Mouse (Mus musculus) C3H10T1/2 (cell line): ENCODE measurements around the gene Ubxn4. TPM values are rescaled to one million over a fixed set of nuclear protein-coding genes. Genes with fewer than 3 reads are reported as not detected.

Source experiments
- polyA plus RNA-seq, 2 experiments: library from polyadenylated mRNA; unstranded; fragments of >200 nt; fragmentation: generic; extraction: Trizol; gene quantifications; one replicate each; pipeline ENCODE4 v1.2.1; 2012; ENCODE audit warnings: missing spikeins in 2 of 2

Gene Ubxn4
- 10 to 100 TPM in 1 of 2 experiments, 1 to 10 TPM in 1; 9.8 to 28.4 TPM for polyA plus RNA-seq

DNA sequence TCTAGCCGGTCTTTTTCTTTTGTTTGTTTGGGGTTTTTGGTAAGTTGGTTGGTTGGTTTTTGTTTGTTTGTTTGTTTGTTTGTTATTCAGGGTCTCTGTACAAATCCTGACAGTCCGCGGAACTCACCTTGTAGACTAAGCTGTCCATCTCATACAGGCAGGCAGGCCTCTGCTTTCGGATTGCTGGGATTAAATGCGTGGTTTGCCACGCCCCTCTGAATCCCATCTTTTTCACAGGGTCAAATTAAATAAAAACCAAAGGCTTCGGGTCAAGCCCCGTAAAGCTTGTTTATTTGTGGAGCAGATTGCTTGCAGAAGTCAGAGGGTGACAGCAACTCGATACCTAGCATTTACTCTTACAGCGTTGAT is at the start of gene Ubxn4:
Ubxn4 (plus strand) TSS at position 338 of the 369 bp plus-strand sequence.

DNA sequence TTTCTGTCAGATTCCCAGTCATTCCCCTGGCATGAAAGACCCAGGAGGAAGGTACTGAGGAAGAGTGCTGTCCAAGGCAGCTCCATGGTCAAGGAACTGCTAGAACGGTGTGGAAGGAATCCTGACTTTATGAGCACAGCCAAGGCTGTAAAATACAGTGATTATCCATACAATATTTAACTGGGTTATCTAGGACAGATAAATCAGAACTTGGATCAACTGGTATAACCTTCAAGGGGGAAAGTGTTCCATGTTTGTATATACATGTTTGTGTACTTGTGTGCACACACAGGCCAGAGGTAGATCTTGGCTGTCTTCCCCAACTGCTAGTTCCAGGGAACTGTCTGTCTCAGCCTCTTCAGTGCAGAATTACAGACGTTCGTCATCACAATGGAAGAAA is 84.5 kb downstream of the Ubxn4 start, which contains the start of gene Lct:
Lct (minus strand) TSS at position 101 of the 400 bp plus-strand sequence.

Other genes with a start within 250 kb of the Ubxn4 start
- 1 to 10 TPM in 1 of 2 experiments, under 1 TPM in 1; 0.30 to 3.5 TPM for gene Zranb3, start 140.9 kb upstream of the Ubxn4 start, polyA plus RNA-seq
- gene R3hdm1, start 140.7 kb upstream of the Ubxn4 start, polyA plus RNA-seq = 10 to 100 TPM in 1 of 2 experiments, 1 to 10 TPM in 1; 2.7 to 20.9 TPM
- under 1 TPM; 0.02 to 0.15 TPM for gene Lct, start 84.4 kb downstream of the Ubxn4 start, polyA plus RNA-seq
- 10 to 100 TPM; 37.1 to 53.2 TPM for gene Mcm6, start 115.7 kb downstream of the Ubxn4 start, polyA plus RNA-seq
- gene Dars, start 173.4 kb downstream of the Ubxn4 start, polyA plus RNA-seq = 10 to 100 TPM in 1 of 2 experiments, 1 to 10 TPM in 1; 2.7 to 20.4 TPM